Mouse (Mus musculus) right cerebral cortex, postnatal 36 days (tissue): Measurements from ENCODE around the gene Exd2.

Experiments
- DNase-seq, 2 experiments: peaks; one replicate each; pipeline ENCODE4 v3.0.0; 2022; ENCODE audit warnings: low spot score in 2 of 2, mixed read lengths in 1 of 2

The Exd2 gene

GRCm38 (mm10) chr12:80495691-80496090, 32.8 kb downstream of the Exd2 start:
- DNase-seq = no peak

GRCm38 (mm10) chr12:80498356-80498755, 35.5 kb downstream of the Exd2 start:
- no peak for DNase-seq

- no peak for DNase-seq
These were observed 37.6 kb downstream of the Exd2 start for GRCm38 (mm10) chr12:80500506-80500905.

GRCm38 (mm10) chr12:80504718-80505117, 41.8 kb downstream of the Exd2 start:
- DNase-seq = no peak

- DNase-seq = no peak
These were observed 44.3 kb downstream of the Exd2 start for GRCm38 (mm10) chr12:80507041-80507745.

- DNase-seq = no peak
These were observed 55.1 kb downstream of the Exd2 start, which contains the start of gene Galnt16 for GRCm38 (mm10) chr12:80517977-80518376. Gene Galnt16 (plus strand): TSS chr12:80518277.

GRCm38 (mm10) chr12:80518393-80518756, 55.5 kb downstream of the Exd2 start:
- DNase-seq = no peak

GRCm38 (mm10) chr12:80518757-80519620, 56.1 kb downstream of the Exd2 start:
- DNase-seq = peak; percentile 34 to 50

GRCm38 (mm10) chr12:80519621-80520332, 56.9 kb downstream of the Exd2 start:
- DNase-seq = peak; percentile 46 to 64

- DNase-seq = no peak
These were observed 59.1 kb downstream of the Exd2 start for GRCm38 (mm10) chr12:80522006-80522405.

- no peak for DNase-seq
These were observed 61.5 kb downstream of the Exd2 start for GRCm38 (mm10) chr12:80524276-80524921.

GRCm38 (mm10) chr12:80525513-80525912, 62.6 kb downstream of the Exd2 start:
- no peak for DNase-seq

- no peak for DNase-seq
These were observed 63.6 kb downstream of the Exd2 start for GRCm38 (mm10) chr12:80526511-80526910.

- DNase-seq = peak; percentile 25 to 47
These were observed 65.0 kb downstream of the Exd2 start for GRCm38 (mm10) chr12:80527727-80528389.

- DNase-seq = no peak
These were observed 67.2 kb downstream of the Exd2 start for GRCm38 (mm10) chr12:80530052-80530451.

GRCm38 (mm10) chr12:80530630-80531029, 67.7 kb downstream of the Exd2 start:
- no peak for DNase-seq

GRCm38 (mm10) chr12:80531585-80531984, 68.7 kb downstream of the Exd2 start:
- DNase-seq = no peak

GRCm38 (mm10) chr12:80533876-80534275, 71.0 kb downstream of the Exd2 start:
- DNase-seq = no peak

GRCm38 (mm10) chr12:80537313-80537712, 74.4 kb downstream of the Exd2 start:
- DNase-seq = no peak

GRCm38 (mm10) chr12:80538311-80538710, 75.4 kb downstream of the Exd2 start:
- no peak for DNase-seq

GRCm38 (mm10) chr12:80545310-80545709, 82.4 kb downstream of the Exd2 start:
- no peak for DNase-seq
